Mouse (Mus musculus): ENCODE data around the gene Map2k5. TPM values are rescaled to one million over a fixed set of nuclear protein-coding genes. Genes with fewer than 3 reads are reported as not detected.

Gene Map2k5
- polyA plus RNA-seq (2012; rRNA removed): 5.2 and 5.9 TPM in 2 replicates

DNA sequence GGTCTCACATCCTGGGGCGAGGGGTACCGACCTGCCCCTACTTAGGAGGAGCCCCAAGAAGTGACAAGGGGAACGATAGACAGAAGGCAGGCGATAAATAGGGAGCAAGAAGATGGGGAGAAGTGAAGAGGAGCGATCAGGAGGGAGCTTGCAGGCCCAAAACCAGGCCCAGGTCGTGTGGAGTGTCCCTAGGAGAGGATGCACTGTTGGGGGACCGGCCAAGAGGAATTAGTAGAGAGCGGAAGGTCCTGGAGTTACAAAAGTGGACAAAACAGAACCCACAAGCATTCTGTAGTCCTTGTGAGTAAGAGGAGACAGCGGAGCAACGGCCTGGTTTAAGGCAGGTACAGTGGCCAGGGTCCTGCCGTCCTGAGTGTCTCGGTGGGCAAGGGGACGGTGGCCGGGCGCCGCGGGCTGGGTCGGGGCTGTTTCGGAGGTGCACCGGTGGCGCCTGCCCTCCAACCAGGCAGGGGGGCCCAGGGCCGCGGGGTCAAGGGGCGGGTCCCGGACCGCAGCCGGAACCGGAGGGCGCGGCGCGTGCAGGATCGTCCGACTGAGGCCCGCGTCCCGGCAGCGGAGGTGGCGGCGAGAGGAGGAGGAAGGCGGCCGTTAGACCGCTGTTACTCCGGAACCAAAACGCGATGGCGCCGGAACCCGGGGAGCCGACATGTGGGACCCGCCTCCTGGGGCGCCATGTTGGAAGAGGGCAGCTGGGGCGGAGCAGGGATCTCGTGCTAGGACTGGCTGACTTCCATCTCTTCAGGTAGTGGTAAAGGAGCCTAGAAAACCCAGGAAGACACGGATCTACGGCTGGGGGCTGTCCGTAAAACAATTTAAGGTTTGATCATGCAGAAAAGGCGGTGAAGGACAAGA, at the start of gene Map2k5:
TSS of gene Map2k5 (minus strand) at position 633 of the 873 bp plus-strand sequence.

DNA sequence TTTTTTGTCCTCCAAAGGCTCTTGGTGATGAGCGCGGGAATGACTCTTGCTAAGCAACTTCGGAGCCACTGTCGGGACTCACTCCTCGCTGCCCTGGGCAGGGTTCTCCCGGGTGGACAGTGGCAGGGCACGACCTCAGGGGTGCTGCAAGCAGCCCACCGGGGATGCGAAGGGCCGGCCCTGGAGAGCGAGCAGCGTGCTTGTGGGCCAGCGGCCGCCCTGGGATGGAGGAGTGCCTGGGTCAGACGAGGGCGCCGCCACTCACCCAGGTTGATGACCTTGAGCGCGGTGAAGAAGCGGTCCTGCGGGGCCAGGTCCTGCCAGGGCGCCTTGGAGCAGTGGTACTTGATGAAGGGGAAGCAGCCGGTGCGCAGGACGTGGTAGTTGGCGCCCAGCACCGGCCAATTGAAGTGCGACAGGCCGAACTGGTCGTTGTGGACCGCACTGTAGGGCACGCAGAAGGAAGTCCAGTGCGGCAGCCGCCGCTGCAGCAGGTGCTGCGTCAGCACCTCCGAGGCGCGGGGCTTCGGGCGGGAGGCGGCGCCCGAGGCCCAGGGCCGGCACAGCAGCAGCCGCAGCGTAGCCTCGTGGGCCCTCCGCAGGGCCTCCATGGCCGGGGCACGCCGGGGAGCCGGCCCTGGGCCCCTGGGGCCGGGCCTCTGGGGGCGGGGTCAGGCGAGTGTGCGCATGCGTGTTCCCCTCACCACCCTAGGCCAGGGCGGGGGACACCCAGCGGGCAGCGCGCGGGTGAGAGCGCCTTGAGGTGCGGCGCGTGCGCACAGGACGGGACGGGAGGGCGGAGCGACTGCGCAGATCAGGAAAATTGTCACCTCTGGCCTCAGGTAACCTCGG, 21.1 kb upstream of the Map2k5 start, which contains the start of gene 2300009A05Rik:
TSS of gene 2300009A05Rik (minus strand) at position 636 of the 852 bp plus-strand sequence.

DNA sequence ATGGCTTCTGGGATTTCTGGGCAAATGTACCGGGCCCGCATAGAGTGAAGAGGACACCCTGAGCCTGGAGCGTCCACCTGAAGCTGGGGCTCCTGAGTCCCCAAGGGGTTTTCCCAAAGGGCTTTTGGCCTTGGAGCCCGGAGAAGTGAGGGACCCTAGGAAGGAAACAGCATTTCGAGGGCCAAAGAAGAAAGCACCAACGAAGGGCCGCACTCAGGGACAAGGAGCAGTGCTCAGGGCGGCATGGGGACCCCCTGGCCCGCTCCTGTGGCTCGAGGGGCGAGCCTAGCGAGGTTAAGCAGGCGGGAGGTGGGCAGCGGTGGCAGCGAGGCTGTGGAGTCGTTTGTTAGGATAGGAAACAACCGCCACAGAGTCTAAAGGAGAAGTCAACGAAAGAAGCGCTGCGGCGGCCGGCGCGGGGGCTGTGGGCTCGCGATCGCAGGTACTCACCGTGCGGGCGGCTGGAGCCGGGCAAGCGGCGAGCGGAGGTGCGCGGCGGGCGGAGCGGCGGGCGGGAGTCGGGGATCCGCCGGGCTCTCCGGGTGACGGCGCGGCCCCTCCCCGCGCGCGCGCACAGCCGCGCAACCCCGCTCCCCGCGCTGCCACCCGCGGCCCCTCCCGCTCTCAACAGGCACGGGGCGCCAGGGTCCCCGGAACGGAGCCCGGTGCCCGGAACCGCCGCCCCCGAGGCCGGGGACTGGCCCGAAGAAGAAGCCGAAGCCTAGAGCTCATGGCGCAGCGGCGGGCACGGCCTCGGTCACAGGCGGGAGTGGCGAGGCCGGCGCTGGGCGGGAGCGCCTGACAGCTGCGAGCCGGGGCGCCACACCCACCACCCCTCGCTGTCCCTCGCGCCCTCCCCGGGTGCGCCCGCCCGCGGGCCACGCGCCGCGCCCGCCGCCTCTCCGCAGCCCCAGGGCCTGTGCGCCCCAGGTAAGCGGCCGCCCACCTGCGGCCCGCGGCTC, 229.0 kb downstream of the Map2k5 start, which contains the start of gene Skor1:
TSS of gene Skor1 (minus strand) at position 552 of the 962 bp plus-strand sequence.

Other genes starting within 250 kb of the Map2k5 start
- gene Skor1, start 228.9 kb downstream of the Map2k5 start, polyA plus RNA-seq (2012; rRNA removed): not detected in 2 replicates
- gene 2300009A05Rik, start 21.3 kb upstream of the Map2k5 start, polyA plus RNA-seq (2012; rRNA removed): 10.1 and 12.0 TPM in 2 replicates
- gene Iqch, start 224.6 kb upstream of the Map2k5 start, polyA plus RNA-seq (2012; rRNA removed): 0.01 TPM in 1 of 2 replicates, not detected in the other
- gene Aagab, start 224.8 kb upstream of the Map2k5 start, polyA plus RNA-seq (2012; rRNA removed): 7.5 and 8.1 TPM in 2 replicates

Data from liver, embryonic 14 days (tissue).